Comparison of ENCODE assay signal across 18 mouse cellular contexts in genomic region chr5:120413436-120413835, GRCm38 (mm10). TPM values are rescaled to one million over a fixed set of nuclear protein-coding genes. Genes with fewer than 3 reads are reported as not detected.
A peak's percentile ranks its signal among the peaks of the same experiment; 100 is the strongest.
DNase-seq lines count a peak whose midpoint lies in the region; ATAC-seq and TF ChIP-seq lines count a peak whose summit lies in the region.
"Had no signal": no experiment of that assay in that cellular context is flagged by ENCODE, and none has a peak within 500 bp of the region (broad histone marks: within the 10 kb centered on the region; RNA-seq: fewer than 3 reads in every experiment).

No protein-coding gene starts in this region.

- no peak overlapping the region for H3K4me3 ChIP-seq in layer of hippocampus, adult 2 months
- no peak overlapping the region for H3K4me3 ChIP-seq in midbrain, postnatal 0 days (ENCODE audit: low read depth, low read length)
- H3K4me3 ChIP-seq in midbrain, embryonic 14.5 days (replicated peaks; ENCODE audit: low read depth, low read length), result no peak overlapping the region
- H3K4me3 ChIP-seq: forebrain, embryonic 13.5 days; heart, embryonic 13.5 days; midbrain, embryonic 13.5 days had no signal

- WGBS in midbrain, postnatal 0 days, result 85% methylated on average over 6 of the region's 6 CpGs
- WGBS in midbrain, embryonic 14.5 days, result 85% methylated on average over 6 of the region's 6 CpGs

- ATAC-seq in midbrain, postnatal 0 days (ENCODE audit: low FRiP score), result no peak
- no peak for ATAC-seq in midbrain, embryonic 14.5 days (ENCODE audit: low FRiP score, low TSS enrichment)
- ATAC-seq: activated CD4-positive, CD25-positive, alpha-beta regulatory T cell, adult 4 months; forebrain, embryonic 13.5 days; midbrain, embryonic 13.5 days had no signal

- H3K36me3 ChIP-seq in midbrain, postnatal 0 days (ENCODE audit: insufficient read depth, low read length), result no peaks in the 10 kb centered on the region
- 0 out of 2 replicates have a peak, but pooled peaks cover 2% of the 10 kb centered on the region for H3K36me3 ChIP-seq in midbrain, embryonic 14.5 days (ENCODE audit: control insufficient read depth, insufficient read depth, low read length)
- H3K36me3 ChIP-seq: heart, embryonic 13.5 days; midbrain, embryonic 13.5 days had no signal

- DNase-seq in layer of hippocampus, adult 2 months (ENCODE audit: low spot score in 2 of 2), result no peak
- DNase-seq in layer of hippocampus, adult 9-10 months (ENCODE audit: low spot score), result no peak
- DNase-seq in midbrain, postnatal 0 days (ENCODE audit: low spot score), result no peak
- no peak for DNase-seq in midbrain, embryonic 14.5 days
- DNase-seq in R1 (ENCODE audit: low read depth, low spot score), result peak; percentile 54
- DNase-seq in testis, postnatal 14 days (ENCODE audit: low spot score), result peak; percentile 14
- no peak for DNase-seq in adrenal gland, postnatal 25 days
- DNase-seq: cerebellum, postnatal 14 days; heart, postnatal 4 days; lung, adult 18-20 months; right cerebral cortex, adult 18-20 months had no signal

- H3K27ac ChIP-seq in layer of hippocampus, adult 2 months, result no peak overlapping the region
- H3K27ac ChIP-seq in midbrain, postnatal 0 days (ENCODE audit: low read depth, low read length), result no peak overlapping the region
- no peak overlapping the region for H3K27ac ChIP-seq in midbrain, embryonic 14.5 days (replicated peaks; ENCODE audit: low read depth, low read length)
- H3K27ac ChIP-seq: forebrain, embryonic 13.5 days; heart, embryonic 13.5 days; midbrain, embryonic 13.5 days had no signal

- peaks cover 10% of the 10 kb centered on the region; the same call in 1 of the 2 replicates for H3K27me3 ChIP-seq in midbrain, postnatal 0 days (ENCODE audit: insufficient read depth, low read length)
- H3K27me3 ChIP-seq in midbrain, embryonic 14.5 days (ENCODE audit: control insufficient read depth, insufficient read depth, low read length), result no peaks in the 10 kb centered on the region; the same call in 1 of the 2 replicates

- H3K4me1 ChIP-seq in midbrain, postnatal 0 days (ENCODE audit: insufficient read depth, low read length), result 0 out of 2 replicates have a peak, but pooled peaks cover 4% of the 10 kb centered on the region
- H3K4me1 ChIP-seq in midbrain, embryonic 14.5 days (ENCODE audit: control insufficient read depth, insufficient read depth, low read length), result peaks cover 17% of the 10 kb centered on the region

- no peak overlapping the region for H3K4me2 ChIP-seq in midbrain, postnatal 0 days (ENCODE audit: low read depth, low read length, poor library complexity, severe bottlenecking)
- no peak overlapping the region for H3K4me2 ChIP-seq in midbrain, embryonic 14.5 days (ENCODE audit: low read length)
- H3K4me2 ChIP-seq: forebrain, embryonic 13.5 days; heart, embryonic 13.5 days; midbrain, embryonic 13.5 days had no signal

- peak; percentile 63 for TF ChIP-seq CTCF in layer of hippocampus, adult 2 months (conservative IDR thresholded peaks at IDR 0.05)
- TF ChIP-seq CTCF in midbrain, postnatal 0 days (IDR thresholded peaks at IDR 0.05), result peak; percentile 65

- H3K9me3 ChIP-seq in midbrain, postnatal 0 days (ENCODE audit: low read length), result peaks cover 4% of the 10 kb centered on the region; the same call in 1 of the 2 replicates
- no peaks in the 10 kb centered on the region for H3K9me3 ChIP-seq in midbrain, embryonic 14.5 days (ENCODE audit: control insufficient read depth, low read length)
- H3K9me3 ChIP-seq: midbrain, embryonic 13.5 days had no signal

- H3K9ac ChIP-seq in midbrain, postnatal 0 days (replicated peaks; ENCODE audit: low read length, poor library complexity, severe bottlenecking), result no peak overlapping the region
- H3K9ac ChIP-seq in midbrain, embryonic 14.5 days (replicated peaks; ENCODE audit: low read length), result no peak overlapping the region
- H3K9ac ChIP-seq: forebrain, embryonic 13.5 days; heart, embryonic 13.5 days; midbrain, embryonic 13.5 days had no signal

RNA-seq across cellular contexts. Expression of gene Lhx5, which starts 18.1 kb away (rescaled TPM):
- total RNA-seq in layer of hippocampus, adult 2 months (2021), result under 1 TPM in 1 of 2 experiments, not detected in 1; 0.36 TPM
- total RNA-seq in midbrain, postnatal 0 days (2014; rRNA removed), result 27.0 and 30.3 TPM in 2 replicates
- 13.9 and 14.7 TPM in 2 replicates for polyA plus RNA-seq in midbrain, postnatal 0 days (2015; fragmentation: Nextera tagmentation; extraction: Ambion mirVana)
- polyA plus RNA-seq in midbrain, embryonic 14.5 days (2014; fragmentation: Nextera tagmentation; extraction: Ambion mirVana), result 34.1 and 44.9 TPM in 2 replicates
- not detected in 2 replicates for total RNA-seq in adrenal gland, postnatal 25 days (2021)
- total RNA-seq: granulocyte monocyte progenitor cell, adult 5-6 weeks; heart, postnatal 4 days had no signal
- polyA plus RNA-seq: activated CD4-positive, CD25-positive, alpha-beta regulatory T cell, adult 4 months; heart, embryonic 13.5 days; kidney, embryonic 14.5 days; limb, embryonic 11.5 days had no signal

RNA-seq across cellular contexts. Expression of gene Sdsl, which starts 59.2 kb away (rescaled TPM):
- 1 to 10 TPM; 7.9 to 8.5 TPM for total RNA-seq in layer of hippocampus, adult 2 months (2021)
- total RNA-seq in midbrain, postnatal 0 days (2014; rRNA removed), result 3.4 and 4.4 TPM in 2 replicates
- 5.8 and 6.0 TPM in 2 replicates for polyA plus RNA-seq in midbrain, postnatal 0 days (2015; fragmentation: Nextera tagmentation; extraction: Ambion mirVana)
- polyA plus RNA-seq in midbrain, embryonic 14.5 days (2014; fragmentation: Nextera tagmentation; extraction: Ambion mirVana), result 6.0 TPM in 2 replicates
- 65.0 and 99.0 TPM in 2 replicates for total RNA-seq in adrenal gland, postnatal 25 days (2021)
- polyA plus RNA-seq: activated CD4-positive, CD25-positive, alpha-beta regulatory T cell, adult 4 months had no signal

Comparison
In these comparisons a context has a peak if more than half of its experiments do, and no peak if none do; other contexts are left out.
1. DNase-seq: peak in R1 (single experiment) and testis, postnatal 14 days (single experiment); none in layer of hippocampus, adult 2 months (0 of 2), layer of hippocampus, adult 9-10 months (single experiment), midbrain, postnatal 0 days (single experiment), midbrain, embryonic 14.5 days (single experiment) and adrenal gland, postnatal 25 days (single experiment).
2. RNA of gene Lhx5, which starts 18.1 kb away (total RNA-seq): 27.0 to 30.3 TPM in midbrain, postnatal 0 days; 0.36 TPM in layer of hippocampus, adult 2 months and not detected in adrenal gland, postnatal 25 days; every median in the first group is over 10 times any median in the second.